Mouse (Mus musculus) CH12.LX (cell line): ENCODE measurements around the gene Prr15l. TPM values are rescaled to one million over a fixed set of nuclear protein-coding genes. Genes with fewer than 3 reads are reported as not detected.

ENCODE experiments used
- DNase-seq: peaks from one replicate; pipeline ENCODE4 v3.0.0-alpha.2; 2013; ENCODE audit errors: extremely low read depth
- H3K27ac ChIP-seq: 2 replicates; pipeline ENCODE4 v1.5.1; 2012; ENCODE audit warnings: low read depth, mild to moderate bottlenecking, control low read depth, moderate library complexity; ENCODE audit not compliant: insufficient read depth
- H3K27me3 ChIP-seq: replicated peaks from 2 replicates; pipeline ENCODE3; 2012; ENCODE audit warnings: inconsistent platforms
- H3K36me3 ChIP-seq, 2 experiments: replicated peaks in 1 of 2; 2 replicates each; pipeline versions ENCODE3 to v1.6.1; 2012; ENCODE audit warnings: inconsistent platforms in 1 of 2, low read length in 1 of 2, mild to moderate bottlenecking in 1 of 2, mixed read lengths in 1 of 2, moderate library complexity in 1 of 2; ENCODE audit not compliant: control insufficient read depth in 1 of 2, insufficient read depth in 1 of 2
- H3K4me1 ChIP-seq, 2 experiments: 2 replicates each; pipeline ENCODE4 v1.6.1; 2012; ENCODE audit warnings: inconsistent platforms in 1 of 2, moderate library complexity in 1 of 2; ENCODE audit not compliant: insufficient read depth in 2 of 2, control insufficient read depth in 1 of 2
- H3K4me2 ChIP-seq: 2 replicates; pipeline ENCODE4 v1.6.1; 2012; ENCODE audit warnings: low read depth, mild to moderate bottlenecking, control low read depth; ENCODE audit not compliant: poor library complexity, insufficient read depth, severe bottlenecking
- H3K4me3 ChIP-seq, 3 experiments: fragments of 150-350 bp in 1 of 3; sonication (generic) in 1 of 3; replicated peaks in 1 of 3; 2 replicates each; pipeline versions ENCODE3 to v1.5.1; 2011 to 2012; ENCODE audit warnings: low read depth in 2 of 3, low read length in 2 of 3, mild to moderate bottlenecking in 2 of 3, moderate library complexity in 2 of 3, control low read depth in 1 of 3, improper control_type of control experiment in 1 of 3, inconsistent platforms in 1 of 3, mixed read lengths in 1 of 3; ENCODE audit not compliant: poor library complexity in 1 of 3
- H3K79me2 ChIP-seq: replicated peaks from 2 replicates; pipeline ENCODE4 v1.6.1; 2012; ENCODE audit warnings: mild to moderate bottlenecking, moderate library complexity; ENCODE audit not compliant: control insufficient read depth, poor library complexity, insufficient read depth, severe bottlenecking; ENCODE audit errors: extremely low read depth
- H3K9ac ChIP-seq: 2 replicates; pipeline ENCODE4 v1.6.1; 2012; ENCODE audit warnings: low read depth, mild to moderate bottlenecking, control low read depth, moderate library complexity; ENCODE audit not compliant: insufficient read depth
- H3K9me3 ChIP-seq: replicated peaks from 2 replicates; pipeline ENCODE3; 2012; ENCODE audit warnings: low read length, inconsistent platforms, mixed read lengths
- BHLHE40 ChIP-seq: IDR thresholded peaks from 2 replicates; pipeline ENCODE4 v1.6.1; 2011; ENCODE audit warnings: mild to moderate bottlenecking, low read depth, low read length, improper control_type of control experiment
- CTCF ChIP-seq, 2 experiments: IDR thresholded peaks in 1 of 2; conservative IDR thresholded peaks in 1 of 2; 2 replicates each; pipeline ENCODE4 v1.5.1; 2011 to 2012; ENCODE audit warnings: low read depth in 2 of 2, low read length in 2 of 2, improper control_type of control experiment in 1 of 2, inconsistent platforms in 1 of 2, mild to moderate bottlenecking in 1 of 2, moderate library complexity in 1 of 2
- ELF1 ChIP-seq: IDR thresholded peaks from 2 replicates; pipeline ENCODE4 v1.6.1; 2014; ENCODE audit warnings: low read depth, mild to moderate bottlenecking, inconsistent platforms, low read length, improper control_type of control experiment
- EP300 ChIP-seq: IDR thresholded peaks from 2 replicates; pipeline ENCODE4 v1.6.1; 2011; ENCODE audit warnings: low read length, improper control_type of control experiment
- JUND ChIP-seq: conservative IDR thresholded peaks from 2 replicates; pipeline ENCODE4 v1.6.1; 2011; ENCODE audit warnings: low read depth, low read length, improper control_type of control experiment
- MAX ChIP-seq: IDR thresholded peaks from 2 replicates; pipeline ENCODE4 v1.6.1; 2011; ENCODE audit warnings: low read length, improper control_type of control experiment
- MAZ ChIP-seq: IDR thresholded peaks from 2 replicates; pipeline ENCODE4 v1.6.1; 2012; ENCODE audit warnings: low read depth, mild to moderate bottlenecking, inconsistent platforms, low read length, improper control_type of control experiment, moderate library complexity
- MXI1 ChIP-seq: IDR thresholded peaks from 2 replicates; pipeline ENCODE4 v1.6.1; 2011; ENCODE audit warnings: mild to moderate bottlenecking, low read depth, low read length, improper control_type of control experiment
- NRF1 ChIP-seq: IDR thresholded peaks from 2 replicates; pipeline ENCODE4 v1.6.1; 2014; ENCODE audit warnings: low read depth, mild to moderate bottlenecking, inconsistent platforms, low read length, improper control_type of control experiment, moderate library complexity
- POLR2A ChIP-seq: IDR thresholded peaks from 2 replicates; pipeline ENCODE4 v1.6.1; 2011; ENCODE audit warnings: low read depth, mild to moderate bottlenecking, improper control_type of control experiment, low read length
- RAD21 ChIP-seq: IDR thresholded peaks from 2 replicates; pipeline ENCODE4 v1.6.1; 2011; ENCODE audit warnings: low read depth, mild to moderate bottlenecking, low read length, improper control_type of control experiment, moderate library complexity
- SIN3A ChIP-seq: IDR thresholded peaks from 2 replicates; pipeline ENCODE4 v1.6.1; 2012; ENCODE audit warnings: low read length, improper control_type of control experiment, inconsistent platforms
- SMC3 ChIP-seq: IDR thresholded peaks from 2 replicates; pipeline ENCODE4 v1.6.1; 2011; ENCODE audit warnings: low read depth, low read length, improper control_type of control experiment
- ZC3H11A ChIP-seq: IDR thresholded peaks from 2 replicates; pipeline ENCODE4 v1.6.1; 2012; ENCODE audit warnings: low read depth, mild to moderate bottlenecking, inconsistent platforms, low read length, improper control_type of control experiment
- ZMIZ1 ChIP-seq: IDR thresholded peaks from 2 replicates; pipeline ENCODE4 v1.6.1; 2012; ENCODE audit warnings: low read depth, mild to moderate bottlenecking, inconsistent platforms, low read length, improper control_type of control experiment
- dilution Hi-C: fragments of 300-500 bp; cut with MboI; formaldehyde crosslinking; loops from 2 replicates; pipeline ENCODE4 v1.14.3; 2020; ENCODE audit warnings: low sequenced_read_pairs; ENCODE audit not compliant: extremely low pct_unique_long_range_greater_than_20kb, extremely low pct_ligation_motif_present
- in situ Hi-C: fragments of 300-500 bp; cut with MboI; formaldehyde crosslinking; loops from 3 replicates; pipeline ENCODE4 v1.14.3; 2019; ENCODE audit warnings: low sequenced_read_pairs, low pct_ligation_motif_present, low pct_unique_long_range_greater_than_20kb, mixed read lengths
- polyA plus RNA-seq: library from polyadenylated mRNA; unstranded; fragments of >175 nt; gene quantifications from 2 replicates; pipeline ENCODE4 v1.2.1, GENCODE M21; 2012; ENCODE audit warnings: low read depth; ENCODE audit not compliant: insufficient read length
- total RNA-seq, 2 experiments: library from RNA; depleted of rRNA; stranded (reverse); fragments of 300-350 nt in 1 of 2; fragments of >200 nt in 1 of 2; gene quantifications; 2 replicates each; pipeline ENCODE4 v1.2.3; 2012 to 2014

Gene Prr15l
- total and polyA plus RNA-seq, 3 experiments = 0.08 to 0.31 TPM; not detected in 1

DNA sequence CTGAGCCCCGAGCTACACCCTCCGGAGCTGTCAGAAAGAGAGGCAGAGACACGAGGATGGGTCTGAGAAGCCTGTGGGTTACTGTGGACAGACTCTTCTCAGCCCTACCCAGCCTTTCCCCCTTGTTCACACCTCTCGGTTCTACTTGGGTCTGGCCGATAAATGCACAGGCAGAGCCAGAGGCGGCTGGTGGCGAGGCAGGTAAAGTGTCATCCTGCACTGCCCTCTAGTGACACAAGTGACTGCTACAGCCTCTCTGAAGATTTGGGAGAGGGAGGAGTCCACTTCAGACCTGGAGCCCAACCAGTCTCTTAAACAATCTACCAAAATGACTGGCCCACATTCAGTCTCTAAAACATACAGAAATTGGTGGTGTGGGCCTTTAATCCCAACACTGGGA lies 17.9 kb upstream of the Prr15l start:
- Histone ChIP-seq H3K27ac (no peak overlapping the region), H3K4me3 (no peak overlapping the region), H3K36me3 (peaks cover 64 to 94% of the 10 kb centered on the region in 2 experiments), H3K9ac (no peak overlapping the region), H3K9me3 (no peaks in the 10 kb centered on the region), H3K79me2 (no peaks in the 10 kb centered on the region), H3K4me2 (no peak overlapping the region), H3K27me3 (no peaks in the 10 kb centered on the region), H3K4me1 (peaks cover 0 to 16% of the 10 kb centered on the region in 2 experiments; a peak in 3 of 4 replicates)
- dilution Hi-C loops (no loop called here), in situ Hi-C loops (loop anchor here (5.0 kb wide), 1 partner anchor 38 kb away; no protein-coding TSS in a partner anchor)
- DNase-seq = peak; percentile 87
- TF ChIP-seq JUND (no peak), CTCF (conservative IDR thresholded peaks at IDR 0.05 in 1 of 2, IDR thresholded peaks at IDR 0.05 in 1 of 2; ENCODE audit: low read depth in 2 of 2, low read length in 2 of 2) (peak; percentile 60 to 98), MAZ (peak; percentile 33; the same call in 1 of the 2 replicates), ELF1 (no peak), SMC3 (peak; percentile 96), SIN3A (peak; percentile 44; the same call in 1 of the 2 replicates), RAD21 (peak; percentile 97), ZC3H11A (peak; percentile 60), MXI1 (no peak), POLR2A (0 out of 2 replicates have a peak, but pooled peaks have one; percentile 19)

DNA sequence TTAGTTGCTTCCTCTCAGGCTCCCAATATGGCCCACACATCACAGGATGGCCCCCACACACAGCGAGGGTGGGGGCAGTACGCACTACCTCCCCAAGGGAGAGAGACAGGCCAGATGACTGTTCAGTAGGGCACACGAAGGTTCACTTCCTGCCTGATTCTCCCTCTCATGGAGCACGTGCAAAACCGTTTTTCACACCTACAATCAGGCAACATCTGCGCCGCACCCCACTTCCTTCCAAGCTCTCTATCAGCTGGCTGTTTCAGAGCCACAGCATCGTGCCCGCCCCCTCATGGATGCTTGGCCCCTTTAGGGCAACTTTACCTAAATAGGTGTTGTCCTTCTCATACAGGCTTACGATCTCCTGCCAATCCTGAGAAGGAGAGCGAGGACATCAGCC lies 15.2 kb upstream of the Prr15l start:
- no peak overlapping the region for H3K4me2 ChIP-seq
- peaks cover 49 to 68% of the 10 kb centered on the region in 2 experiments for H3K36me3 ChIP-seq
- no peaks in the 10 kb centered on the region for H3K9me3 ChIP-seq
- no peak overlapping the region for H3K4me3 ChIP-seq
- H3K79me2 ChIP-seq = 0 out of 2 replicates have a peak, but pooled peaks cover 8% of the 10 kb centered on the region
- peaks cover 3 to 24% of the 10 kb centered on the region in 2 experiments; a peak in 3 of 4 replicates for H3K4me1 ChIP-seq
- peak; percentile 21 for DNase-seq
- dilution Hi-C loops = no loop called here
- no peaks in the 10 kb centered on the region for H3K27me3 ChIP-seq
- TF ChIP-seq MAX (0 out of 2 replicates have a peak, but pooled peaks have one; percentile 23), ZMIZ1 (no peak), NRF1 (no peak), EP300 (no peak), BHLHE40 (peak; percentile 42; the same call in 1 of the 2 replicates)
- in situ Hi-C loops = loop anchor here (5.0 kb wide), 1 partner anchor 40 kb away; no protein-coding TSS in a partner anchor
- no peak overlapping the region for H3K9ac ChIP-seq
- no peak overlapping the region for H3K27ac ChIP-seq
